Mouse (Mus musculus) left cerebral cortex, adult 8-10 months (tissue): Measurements from ENCODE around the gene Cdh5. TPM values are rescaled to one million over a fixed set of nuclear protein-coding genes. Genes with fewer than 3 reads are reported as not detected.

ENCODE experiments used
- DNase-seq, 2 experiments: peaks; one replicate each; pipeline ENCODE4 v3.0.0; 2022; ENCODE audit warnings: low spot score in 2 of 2
- total RNA-seq, 4 experiments: library from RNA; stranded (reverse); gene quantifications; 2 replicates each; pipeline ENCODE4 v1.2.4; 2022

Cdh5 gene
- total RNA-seq, 4 experiments from 2014 or later: 8.4 to 13.3 (median 11.6) TPM

DNA sequence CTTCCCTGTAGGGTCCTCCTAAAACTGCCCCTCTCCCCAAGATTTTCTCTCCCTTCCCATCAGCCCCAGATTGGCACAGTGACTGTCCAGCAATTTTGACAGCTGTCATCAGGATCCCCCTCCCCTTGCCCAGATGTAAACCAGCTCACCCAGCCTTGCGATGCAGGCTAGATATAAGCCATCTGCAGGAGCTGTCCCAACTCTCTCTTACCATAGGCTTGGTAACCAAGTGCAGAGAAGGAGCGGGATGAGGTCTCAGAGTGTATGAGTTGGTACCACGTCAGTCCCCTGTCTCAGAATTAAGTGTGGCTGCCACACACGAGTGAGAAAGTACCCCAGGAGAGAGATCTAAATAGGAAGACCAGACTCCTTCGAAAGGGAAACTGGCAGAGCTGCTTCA lies 87.0 kb downstream of the Cdh5 start:
- DNase-seq: no peak

DNA sequence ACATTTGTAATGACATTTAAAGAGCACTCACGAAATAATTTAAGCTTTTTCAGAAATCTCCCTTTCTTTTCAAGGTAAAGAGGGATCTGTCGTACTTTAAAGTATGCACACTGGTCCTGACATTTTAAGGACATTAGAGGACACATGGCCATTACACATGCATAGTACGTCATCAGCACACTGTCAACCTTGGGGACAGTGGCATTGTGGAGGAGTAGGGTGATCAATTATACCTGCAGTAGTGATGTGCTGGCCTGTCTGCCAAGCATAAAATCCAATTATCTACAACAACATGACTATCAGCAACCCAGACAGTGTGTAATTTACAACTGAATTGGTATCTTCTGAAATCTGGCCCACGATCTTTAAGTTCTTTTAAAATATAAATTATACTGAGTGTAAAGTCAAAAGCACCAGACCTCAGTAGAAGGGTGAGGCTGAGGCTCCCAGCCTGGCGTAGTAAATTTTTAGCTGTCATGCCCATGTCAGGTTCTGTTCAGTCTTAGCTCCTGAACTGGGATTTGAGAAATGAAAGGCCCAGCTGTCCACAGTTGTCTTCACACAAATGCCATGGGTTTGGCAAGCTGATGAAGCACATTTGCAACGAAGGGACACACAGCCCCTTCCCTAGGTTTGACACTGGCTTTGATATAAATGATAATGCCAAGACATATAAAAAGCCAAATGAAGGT lies 89.5 kb downstream of the Cdh5 start:
- no peak for DNase-seq

DNA sequence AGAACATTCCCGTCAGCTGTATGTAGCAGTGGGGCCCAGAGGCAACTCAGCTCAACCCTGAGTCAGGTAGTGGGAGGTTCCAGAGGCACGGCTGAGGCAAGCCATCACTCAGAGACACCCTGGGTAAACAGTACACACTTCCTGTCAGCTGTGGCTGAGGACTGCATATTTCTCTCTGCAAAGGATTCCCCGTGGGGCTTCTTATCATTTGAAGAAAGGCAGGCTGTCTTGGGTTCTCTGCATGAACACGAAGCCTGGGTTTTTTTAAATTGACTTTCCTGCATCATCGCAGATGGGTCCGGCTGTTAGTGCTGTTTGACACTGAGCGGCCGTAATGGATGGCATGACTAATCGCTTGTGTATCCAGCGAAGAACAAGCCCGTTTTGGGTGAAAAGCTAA lies 90.1 kb downstream of the Cdh5 start:
- no peak for DNase-seq

Other genes with a start within 250 kb of the Cdh5 start
- 10 to 100 TPM in 2 of 4 experiments, 1 to 10 TPM in 2; 8.6 to 11.1 (median 9.9) TPM for gene Bean1, start 68.8 kb downstream of the Cdh5 start, total RNA-seq
- 10 to 100 TPM; 47.7 to 50.0 (median 49.9) TPM for gene Tk2, start 146.9 kb downstream of the Cdh5 start, total RNA-seq
- 1 to 10 TPM; 3.7 to 7.9 (median 5.2) TPM for gene Cklf, start 149.2 kb downstream of the Cdh5 start, total RNA-seq
- gene Cmtm2a, start 191.6 kb downstream of the Cdh5 start, total RNA-seq: not detected
- gene Gm45711, start 208.5 kb downstream of the Cdh5 start, total RNA-seq: not detected
- not detected for gene Cmtm1, start 208.5 kb downstream of the Cdh5 start, total RNA-seq
- gene Gm11020, start 219.9 kb downstream of the Cdh5 start, total RNA-seq: not detected
- gene Cmtm2b, start 220.6 kb downstream of the Cdh5 start, total RNA-seq: not detected
- 10 to 100 TPM; 10.1 to 18.4 (median 12.6) TPM for gene Cmtm3, start 237.8 kb downstream of the Cdh5 start, total RNA-seq